Comparison of ENCODE assay signal across 11 mouse cellular contexts in the genomic region with DNA sequence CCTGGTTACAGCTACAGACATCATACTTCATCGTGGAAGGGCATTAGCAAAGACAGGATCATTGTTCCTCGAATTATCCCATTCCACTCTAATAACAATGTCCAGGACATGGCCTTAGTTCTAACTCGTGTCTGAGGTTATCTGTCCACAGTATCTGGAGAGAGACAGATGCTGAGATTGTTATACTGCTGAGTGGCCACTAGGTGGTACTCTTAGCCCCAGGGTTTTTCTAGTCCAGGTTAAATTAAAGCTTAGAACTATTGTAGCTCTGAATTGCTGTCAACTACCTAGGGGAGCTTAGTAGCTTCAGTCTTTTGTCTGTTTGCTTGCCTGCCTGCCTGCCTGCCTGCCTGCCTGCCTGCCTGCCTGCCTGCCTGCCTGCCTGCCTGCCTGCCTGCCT. TPM values are rescaled to one million over a fixed set of nuclear protein-coding genes. Genes with fewer than 3 reads are reported as not detected.
DNase-seq lines count a peak whose midpoint lies in the region; ATAC-seq and TF ChIP-seq lines count a peak whose summit lies in the region.
"Had no signal": no experiment of that assay in that cellular context is flagged by ENCODE, and none has a peak within 500 bp of the region (broad histone marks: within the 10 kb centered on the region; RNA-seq: fewer than 3 reads in every experiment).

No protein-coding gene starts in this region.

- WGBS in intestine, postnatal 0 days: 11% methylated on average over 3 of the region's 3 CpGs
- WGBS in intestine, embryonic 15.5 days: 12% methylated on average over 3 of the region's 3 CpGs
- WGBS in forebrain, embryonic 12.5 days: 25% methylated on average over 3 of the region's 3 CpGs

- peak; percentile 37 to 39 for DNase-seq in B cell, adult 2 months
- peak; percentile 55 for DNase-seq in MEL-GATA-1-ER (ENCODE audit: extremely low read depth, low read depth)
- DNase-seq in urinary bladder, adult 18-20 months (ENCODE audit: low spot score in 2 of 2): no peak
- no peak for DNase-seq in testis, postnatal 10 days (ENCODE audit: low spot score)
- DNase-seq: adrenal gland, postnatal 36 days; liver, embryonic 13.5 days had no signal

- H3K4me1 ChIP-seq in intestine, postnatal 0 days (replicated peaks; ENCODE audit: control insufficient read depth, insufficient read depth, low read length): no peaks in the 10 kb centered on the region
- H3K4me1 ChIP-seq in intestine, embryonic 15.5 days (replicated peaks): no peaks in the 10 kb centered on the region
- no peaks in the 10 kb centered on the region for H3K4me1 ChIP-seq in forebrain, embryonic 12.5 days
- H3K4me1 ChIP-seq: hindbrain, embryonic 15.5 days; liver, embryonic 13.5 days had no signal

- H3K27me3 ChIP-seq in intestine, postnatal 0 days (replicated peaks; ENCODE audit: control insufficient read depth, insufficient read depth, low read length): no peaks in the 10 kb centered on the region
- H3K27me3 ChIP-seq in intestine, embryonic 15.5 days (replicated peaks): no peaks in the 10 kb centered on the region
- peaks cover 6% of the 10 kb centered on the region; the same call in 1 of the 2 replicates for H3K27me3 ChIP-seq in forebrain, embryonic 12.5 days

- no peak overlapping the region for H3K27ac ChIP-seq in intestine, postnatal 0 days (ENCODE audit: low read depth, low read length)
- no peak overlapping the region for H3K27ac ChIP-seq in intestine, embryonic 15.5 days
- no peak overlapping the region for H3K27ac ChIP-seq in forebrain, embryonic 12.5 days
- H3K27ac ChIP-seq: hindbrain, embryonic 15.5 days; liver, embryonic 13.5 days had no signal

- peak; percentile 80 for TF ChIP-seq CTCF in intestine, postnatal 0 days (IDR thresholded peaks at IDR 0.05; ENCODE audit: low read depth)

- no peak for ATAC-seq in intestine, postnatal 0 days
- no peak for ATAC-seq in intestine, embryonic 15.5 days
- peak; percentile 42 to 53; a peak in 2 of 4 replicates for ATAC-seq in hematopoietic stem cell, adult 5-6 weeks (replicated peaks in 1 of 2; ENCODE audit: insufficient read depth in 1 of 2, low FRiP score in 2 of 2, low TSS enrichment in 1 of 2, low read depth in 1 of 2, poor library complexity in 2 of 2, severe bottlenecking in 2 of 2)
- no peak for ATAC-seq in forebrain, embryonic 12.5 days (ENCODE audit: low FRiP score)

- no peak overlapping the region for H3K9ac ChIP-seq in intestine, postnatal 0 days (ENCODE audit: low read depth, low read length)
- no peak overlapping the region for H3K9ac ChIP-seq in intestine, embryonic 15.5 days
- H3K9ac ChIP-seq in forebrain, embryonic 12.5 days: no peak overlapping the region
- H3K9ac ChIP-seq: hindbrain, embryonic 15.5 days; liver, embryonic 13.5 days had no signal

- no peaks in the 10 kb centered on the region for H3K36me3 ChIP-seq in intestine, postnatal 0 days (ENCODE audit: control insufficient read depth, insufficient read depth)
- no peaks in the 10 kb centered on the region for H3K36me3 ChIP-seq in intestine, embryonic 15.5 days
- no peaks in the 10 kb centered on the region for H3K36me3 ChIP-seq in forebrain, embryonic 12.5 days (replicated peaks)
- H3K36me3 ChIP-seq: hindbrain, embryonic 15.5 days; liver, embryonic 13.5 days had no signal

- H3K9me3 ChIP-seq in intestine, postnatal 0 days (ENCODE audit: control insufficient read depth): no peaks in the 10 kb centered on the region
- no peaks in the 10 kb centered on the region for H3K9me3 ChIP-seq in intestine, embryonic 15.5 days
- H3K9me3 ChIP-seq in forebrain, embryonic 12.5 days: no peaks in the 10 kb centered on the region
- H3K9me3 ChIP-seq: hindbrain, embryonic 15.5 days; liver, embryonic 13.5 days had no signal

- H3K4me3 ChIP-seq in intestine, postnatal 0 days (ENCODE audit: low read depth, low read length): no peak overlapping the region
- H3K4me3 ChIP-seq in intestine, embryonic 15.5 days (replicated peaks): no peak overlapping the region
- H3K4me3 ChIP-seq in forebrain, embryonic 12.5 days (replicated peaks): no peak overlapping the region
- H3K4me3 ChIP-seq: hindbrain, embryonic 15.5 days; liver, embryonic 13.5 days had no signal

- no peak overlapping the region for H3K4me2 ChIP-seq in intestine, postnatal 0 days (replicated peaks; ENCODE audit: low read depth)
- H3K4me2 ChIP-seq in intestine, embryonic 15.5 days (replicated peaks): no peak overlapping the region
- H3K4me2 ChIP-seq in forebrain, embryonic 12.5 days: no peak overlapping the region
- H3K4me2 ChIP-seq: hindbrain, embryonic 15.5 days; liver, embryonic 13.5 days had no signal

RNA-seq across cellular contexts. Expression of a gene that starts 15.3 kb away (rescaled TPM):
- 76.2 and 78.4 TPM in 2 replicates for polyA plus RNA-seq in intestine, postnatal 0 days (2015; fragmentation: Nextera tagmentation; extraction: Ambion mirVana)
- polyA plus RNA-seq in intestine, embryonic 15.5 days (2015; fragmentation: Nextera tagmentation; extraction: Ambion mirVana): 87.8 and 91.9 TPM in 2 replicates
- total RNA-seq in hematopoietic stem cell, adult 5-6 weeks (2017): 35.1 and 65.0 TPM in 2 replicates
- polyA plus RNA-seq in forebrain, embryonic 12.5 days (2016; fragmentation: Nextera tagmentation; extraction: Ambion mirVana): 123 TPM in 2 replicates

RNA-seq across cellular contexts. Expression of a gene that starts 25.8 kb away (rescaled TPM):
- polyA plus RNA-seq in intestine, postnatal 0 days (2015; fragmentation: Nextera tagmentation; extraction: Ambion mirVana): 10.7 and 12.5 TPM in 2 replicates
- 28.9 and 32.7 TPM in 2 replicates for polyA plus RNA-seq in intestine, embryonic 15.5 days (2015; fragmentation: Nextera tagmentation; extraction: Ambion mirVana)
- total RNA-seq in hematopoietic stem cell, adult 5-6 weeks (2017): 24.7 and 41.4 TPM in 2 replicates
- 47.5 and 49.0 TPM in 2 replicates for polyA plus RNA-seq in forebrain, embryonic 12.5 days (2016; fragmentation: Nextera tagmentation; extraction: Ambion mirVana)

RNA-seq across cellular contexts. Expression of a gene that starts 30.7 kb away (rescaled TPM):
- polyA plus RNA-seq in intestine, postnatal 0 days (2015; fragmentation: Nextera tagmentation; extraction: Ambion mirVana): not detected in 2 replicates
- polyA plus RNA-seq in intestine, embryonic 15.5 days (2015; fragmentation: Nextera tagmentation; extraction: Ambion mirVana): not detected in 2 replicates
- total RNA-seq in hematopoietic stem cell, adult 5-6 weeks (2017): not detected in 2 replicates
- polyA plus RNA-seq in forebrain, embryonic 12.5 days (2016; fragmentation: Nextera tagmentation; extraction: Ambion mirVana): 0.19 and 0.36 TPM in 2 replicates
- total RNA-seq: adrenal gland, postnatal 36 days had no signal
- polyA plus RNA-seq: liver, embryonic 13.5 days had no signal

RNA-seq across cellular contexts. Expression of a gene that starts 41.6 kb away (rescaled TPM):
- not detected in 2 replicates for polyA plus RNA-seq in intestine, postnatal 0 days (2015; fragmentation: Nextera tagmentation; extraction: Ambion mirVana)
- polyA plus RNA-seq in intestine, embryonic 15.5 days (2015; fragmentation: Nextera tagmentation; extraction: Ambion mirVana): 0.15 and 0.54 TPM in 2 replicates
- total RNA-seq in hematopoietic stem cell, adult 5-6 weeks (2017): 0.06 and 0.20 TPM in 2 replicates
- polyA plus RNA-seq in forebrain, embryonic 12.5 days (2016; fragmentation: Nextera tagmentation; extraction: Ambion mirVana): 0.77 and 1.00 TPM in 2 replicates
- polyA plus RNA-seq: liver, embryonic 13.5 days had no signal

RNA-seq across cellular contexts. Expression of a gene that starts 54.2 kb away (rescaled TPM):
- 41.2 and 46.7 TPM in 2 replicates for polyA plus RNA-seq in intestine, postnatal 0 days (2015; fragmentation: Nextera tagmentation; extraction: Ambion mirVana)
- 38.8 and 40.2 TPM in 2 replicates for polyA plus RNA-seq in intestine, embryonic 15.5 days (2015; fragmentation: Nextera tagmentation; extraction: Ambion mirVana)
- total RNA-seq in hematopoietic stem cell, adult 5-6 weeks (2017): 58.9 and 63.9 TPM in 2 replicates
- polyA plus RNA-seq in forebrain, embryonic 12.5 days (2016; fragmentation: Nextera tagmentation; extraction: Ambion mirVana): 65.1 and 70.9 TPM in 2 replicates

Comparison
In these comparisons a context has a peak if more than half of its experiments do, and no peak if none do; other contexts are left out.
1. ATAC-seq: peak in hematopoietic stem cell, adult 5-6 weeks (2 of 2); none in intestine, postnatal 0 days (single experiment), intestine, embryonic 15.5 days (single experiment) and forebrain, embryonic 12.5 days (single experiment).
2. DNase-seq: peak in B cell, adult 2 months (2 of 2) and MEL-GATA-1-ER (single experiment); none in urinary bladder, adult 18-20 months (0 of 2) and testis, postnatal 10 days (single experiment).